Mouse (Mus musculus): ENCODE measurements around the gene Iqce. TPM values are rescaled to one million over a fixed set of nuclear protein-coding genes. Genes with fewer than 3 reads are reported as not detected.

Iqce gene
- total RNA-seq, 2 experiments from 2014 or later, result 46.2 to 57.9 TPM

- Histone ChIP-seq H3K4me3 (no peak overlapping the region), H3K27ac (no peak overlapping the region; the same call in 1 of the 2 replicates)
- TF ChIP-seq CTCF (conservative IDR thresholded peaks at IDR 0.05), result no peak
- DNase-seq (ENCODE audit: low spot score in 2 of 2), result no peak
Measured at GRCm38 (mm10) chr5:140672115-140672514, 30.1 kb downstream of the Iqce start.

- peak; percentile 83 for TF ChIP-seq CTCF (conservative IDR thresholded peaks at IDR 0.05)
- no peak overlapping the region for H3K4me3 ChIP-seq
- peak overlapping the region; percentile 78 for H3K27ac ChIP-seq
- peak in 1 of 2 experiments; percentile 62 for DNase-seq (ENCODE audit: low spot score in 2 of 2)
Measured at GRCm38 (mm10) chr5:140663621-140664180, 38.5 kb downstream of the Iqce start.

- DNase-seq (ENCODE audit: low spot score in 2 of 2), result no peak
- TF ChIP-seq CTCF (conservative IDR thresholded peaks at IDR 0.05), result no peak
- H3K27ac ChIP-seq, result peak overlapping the region; percentile 78
- no peak overlapping the region for H3K4me3 ChIP-seq
Measured at GRCm38 (mm10) chr5:140662741-140663592, 39.2 kb downstream of the Iqce start.

GRCm38 (mm10) chr5:140661875-140662643 lies 40.1 kb downstream of the Iqce start:
- peak overlapping the region; percentile 78 for H3K27ac ChIP-seq

GRCm38 (mm10) chr5:140661427-140661826 lies 40.8 kb downstream of the Iqce start:
- Histone ChIP-seq H3K27ac (peak overlapping the region; percentile 78), H3K4me3 (no peak overlapping the region)
- DNase-seq (ENCODE audit: low spot score in 2 of 2), result no peak
- no peak for TF ChIP-seq CTCF (conservative IDR thresholded peaks at IDR 0.05)

More at GRCm38 (mm10) chr5:140661875-140662643, 40.1 kb downstream of the Iqce start:
- H3K4me3 ChIP-seq, result no peak overlapping the region
- TF ChIP-seq CTCF (conservative IDR thresholded peaks at IDR 0.05), result no peak
- DNase-seq (ENCODE audit: low spot score in 2 of 2), result peak in 1 of 2 experiments; percentile 67

- peak overlapping the region; percentile 89 for H3K27ac ChIP-seq
- no peak overlapping the region for H3K4me3 ChIP-seq
- no peak for TF ChIP-seq CTCF (conservative IDR thresholded peaks at IDR 0.05)
- no peak for DNase-seq (ENCODE audit: low spot score in 2 of 2)
Measured at GRCm38 (mm10) chr5:140660398-140660797, 41.8 kb downstream of the Iqce start.

- H3K4me3 ChIP-seq, result no peak overlapping the region
- peak; percentile 67 to 85 for DNase-seq (ENCODE audit: low spot score in 2 of 2)
- H3K27ac ChIP-seq, result peak overlapping the region; percentile 89
- no peak for TF ChIP-seq CTCF (conservative IDR thresholded peaks at IDR 0.05)
Measured at GRCm38 (mm10) chr5:140659607-140660272, 42.4 kb downstream of the Iqce start.

GRCm38 (mm10) chr5:140654096-140654845 lies 47.9 kb downstream of the Iqce start:
- Histone ChIP-seq H3K4me3 (no peak overlapping the region), H3K27ac (no peak overlapping the region)
- TF ChIP-seq CTCF (conservative IDR thresholded peaks at IDR 0.05), result no peak
- no peak for DNase-seq (ENCODE audit: low spot score in 2 of 2)

GRCm38 (mm10) chr5:140652587-140652986 lies 49.6 kb downstream of the Iqce start:
- DNase-seq (ENCODE audit: low spot score in 2 of 2), result no peak
- no peak for TF ChIP-seq CTCF (conservative IDR thresholded peaks at IDR 0.05)
- no peak overlapping the region for H3K27ac ChIP-seq
- H3K4me3 ChIP-seq, result no peak overlapping the region

- Histone ChIP-seq H3K27ac (0 out of 2 replicates have a peak overlapping the region, but pooled peaks have one; percentile 10), H3K4me3 (no peak overlapping the region)
- no peak for DNase-seq (ENCODE audit: low spot score in 2 of 2)
- TF ChIP-seq CTCF (conservative IDR thresholded peaks at IDR 0.05), result no peak
Measured at GRCm38 (mm10) chr5:140651231-140651630, 50.9 kb downstream of the Iqce start.

GRCm38 (mm10) chr5:140649881-140650414 lies 52.2 kb downstream of the Iqce start:
- TF ChIP-seq CTCF (conservative IDR thresholded peaks at IDR 0.05), result no peak
- Histone ChIP-seq H3K4me3 (no peak overlapping the region), H3K27ac (peak overlapping the region; percentile 85)

More at GRCm38 (mm10) chr5:140649881-140650414, 52.2 kb downstream of the Iqce start:
- no peak for DNase-seq (ENCODE audit: low spot score in 2 of 2)

Measured in layer of hippocampus, adult 2 months (tissue).